Mouse (Mus musculus) embryonic facial prominence, embryonic 15.5 days (tissue): ENCODE results near the gene Mrgprf. TPM values are rescaled to one million over a fixed set of nuclear protein-coding genes. Genes with fewer than 3 reads are reported as not detected.

Experiments
- ATAC-seq: fragments of 200-750 bp; cut with Nextera tagmentation; 2 replicates; pipeline ENCODE4 v1.8.0; 2017; ENCODE audit warnings: low read depth, moderate TSS enrichment; ENCODE audit not compliant: insufficient number of reproducible peaks, low FRiP score, low TSS enrichment
- H3K27ac ChIP-seq: fragments of 300-500 bp; sonication (generic); replicated peaks from 2 replicates; pipeline ENCODE4 v1.5.1; 2015; ENCODE audit warnings: mild to moderate bottlenecking, inconsistent platforms
- H3K27me3 ChIP-seq: fragments of 300-500 bp; sonication (generic); 2 replicates; pipeline ENCODE4 v1.6.1; 2015; ENCODE audit warnings: inconsistent platforms
- H3K36me3 ChIP-seq: fragments of 300-500 bp; sonication (generic); 2 replicates; pipeline ENCODE4 v1.6.1; 2015; ENCODE audit warnings: mild to moderate bottlenecking, inconsistent platforms
- H3K4me1 ChIP-seq: fragments of 300-500 bp; sonication (generic); 2 replicates; pipeline ENCODE4 v1.6.1; 2015; ENCODE audit warnings: inconsistent platforms
- H3K4me2 ChIP-seq: fragments of 300-500 bp; sonication (generic); replicated peaks from 2 replicates; pipeline ENCODE4 v1.6.1; 2015; ENCODE audit warnings: mild to moderate bottlenecking, inconsistent platforms
- H3K4me3 ChIP-seq: fragments of 300-500 bp; sonication (generic); replicated peaks from 2 replicates; pipeline ENCODE4 v1.5.1; 2015; ENCODE audit warnings: mild to moderate bottlenecking, inconsistent platforms
- H3K9ac ChIP-seq: fragments of 300-500 bp; sonication (generic); 2 replicates; pipeline ENCODE4 v1.6.1; 2015; ENCODE audit warnings: inconsistent platforms
- H3K9me3 ChIP-seq: fragments of 300-500 bp; sonication (generic); replicated peaks from 2 replicates; pipeline ENCODE4 v1.6.1; 2016; ENCODE audit warnings: inconsistent platforms
- WGBS: fragments of 180-500 bp; shearing (Covaris S2); methylation state at CpG from one replicate; pipeline ENCODE4 v1.1.7; 2015; 5-methylcytosine and 5-hydroxymethylcytosine counted together
- polyA plus RNA-seq: library from polyadenylated mRNA; unstranded; fragments of >200 nt; fragmentation: Nextera tagmentation; extraction: Ambion mirVana; gene quantifications from 2 replicates; pipeline ENCODE4 v1.2.1, GENCODE M21; 2015

Mrgprf gene
- polyA plus RNA-seq, 1 experiment from 2014 or later: 8.1 TPM

DNA sequence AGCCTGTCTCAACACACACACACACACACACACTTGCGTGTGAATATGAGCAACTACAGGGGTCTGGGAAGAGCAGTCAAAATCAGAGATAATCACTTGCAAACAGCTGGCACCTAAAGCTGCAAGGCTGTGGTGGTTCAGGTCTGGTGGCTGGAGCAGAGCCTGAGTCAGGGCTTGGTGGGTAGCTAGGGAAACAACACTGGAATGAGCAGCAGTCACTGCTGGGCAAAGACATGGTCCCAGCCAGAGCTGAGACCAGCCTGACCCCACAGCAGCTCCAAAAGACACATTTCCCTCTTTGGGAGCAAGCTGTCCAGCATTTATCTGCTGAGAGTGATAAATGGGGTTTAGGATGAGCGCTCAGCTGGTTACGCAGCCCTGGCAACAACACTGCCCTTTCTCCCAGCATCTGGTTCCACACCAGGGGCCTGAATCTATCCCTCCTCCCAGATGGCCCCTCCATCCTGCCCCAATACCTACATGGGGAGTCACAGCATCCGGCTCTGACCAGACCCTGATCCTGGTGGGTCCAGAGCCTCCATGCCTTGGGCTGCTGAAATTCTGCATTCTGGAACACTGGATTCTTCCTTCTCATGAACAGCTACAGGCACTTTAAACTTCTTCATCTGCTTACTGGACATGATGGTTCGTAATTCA lies 39.7 kb downstream of the Mrgprf start:
- no peak overlapping the region for H3K4me2 ChIP-seq
- no peak overlapping the region for H3K4me3 ChIP-seq
- no peaks in the 10 kb centered on the region for H3K27me3 ChIP-seq
- WGBS: 83% methylated on average over 5 of the region's 5 CpGs
- no peak overlapping the region for H3K9ac ChIP-seq
- H3K27ac ChIP-seq: no peak overlapping the region; the same call in 1 of the 2 replicates
- H3K36me3 ChIP-seq: no peaks in the 10 kb centered on the region
- H3K4me1 ChIP-seq: no peaks in the 10 kb centered on the region
- no peak for ATAC-seq
- H3K9me3 ChIP-seq: no peaks in the 10 kb centered on the region

Other genes starting within 250 kb of the Mrgprf start
- 0.19 TPM in 1 of 2 replicates, not detected in the other for gene 1810010D01Rik, start 92.7 kb upstream of the Mrgprf start, polyA plus RNA-seq
- gene Tpcn2, start 16.8 kb upstream of the Mrgprf start, polyA plus RNA-seq: 12.2 and 12.3 TPM in 2 replicates
- not detected in 2 replicates for gene Mrgprd, start 14.0 kb downstream of the Mrgprf start, polyA plus RNA-seq